Mouse (Mus musculus) hindbrain, embryonic 12.5 days (tissue): ENCODE data around the gene Sec22b. TPM values are rescaled to one million over a fixed set of nuclear protein-coding genes. Genes with fewer than 3 reads are reported as not detected.
A peak's percentile ranks its signal among the peaks of the same experiment; 100 is the strongest.

Experiments used
- ATAC-seq: fragments of 200-750 bp; cut with Nextera tagmentation; 2 replicates; pipeline ENCODE4 v1.8.0; 2017; ENCODE audit warnings: moderate TSS enrichment; ENCODE audit not compliant: low FRiP score
- H3K27ac ChIP-seq: fragments of 300-500 bp; sonication (generic); 2 replicates; pipeline ENCODE4 v1.5.1; 2016; ENCODE audit warnings: mild to moderate bottlenecking
- H3K27me3 ChIP-seq: fragments of 300-500 bp; sonication (generic); 2 replicates; pipeline ENCODE4 v1.6.1; 2016; ENCODE audit warnings: mild to moderate bottlenecking
- H3K36me3 ChIP-seq: fragments of 300-500 bp; sonication (generic); 2 replicates; pipeline ENCODE4 v1.6.1; 2016; ENCODE audit warnings: mild to moderate bottlenecking
- H3K4me1 ChIP-seq: fragments of 300-500 bp; sonication (generic); 2 replicates; pipeline ENCODE4 v1.6.1; 2016
- H3K4me2 ChIP-seq: fragments of 300-500 bp; sonication (generic); replicated peaks from 2 replicates; pipeline ENCODE4 v1.6.1; 2016; ENCODE audit warnings: mild to moderate bottlenecking
- H3K4me3 ChIP-seq: fragments of 300-500 bp; sonication (generic); 2 replicates; pipeline ENCODE4 v1.5.1; 2016; ENCODE audit warnings: mild to moderate bottlenecking
- H3K9ac ChIP-seq: fragments of 300-500 bp; sonication (generic); 2 replicates; pipeline ENCODE4 v1.6.1; 2016; ENCODE audit warnings: mild to moderate bottlenecking, moderate library complexity
- H3K9me3 ChIP-seq: fragments of 300-500 bp; sonication (generic); replicated peaks from 2 replicates; pipeline ENCODE4 v1.6.1; 2016; ENCODE audit warnings: mild to moderate bottlenecking
- WGBS: fragments of 180-500 bp; shearing (Covaris S2); methylation state at CpG from one replicate; pipeline ENCODE4 v1.1.7; 2016; 5-methylcytosine and 5-hydroxymethylcytosine counted together
- polyA plus RNA-seq: library from polyadenylated mRNA; unstranded; fragments of >200 nt; fragmentation: Nextera tagmentation; extraction: Ambion mirVana; gene quantifications from 2 replicates; pipeline ENCODE4 v1.2.1, GENCODE M21; 2016

The Sec22b gene
- polyA plus RNA-seq, 1 experiment from 2014 or later, result 104 TPM

GRCm38 (mm10) chr3:97937068-97937944 is 36.3 kb downstream of the Sec22b start:
- Histone ChIP-seq H3K4me3 (no peak overlapping the region), H3K4me1 (peaks cover 59% of the 10 kb centered on the region), H3K27me3 (peaks cover 6% of the 10 kb centered on the region; the same call in 1 of the 2 replicates), H3K4me2 (no peak overlapping the region), H3K36me3 (no peaks in the 10 kb centered on the region), H3K27ac (no peak overlapping the region), H3K9me3 (no peaks in the 10 kb centered on the region), H3K9ac (no peak overlapping the region)
- no peak for ATAC-seq
- WGBS, result 42% methylated on average over 17 of the region's 17 CpGs

GRCm38 (mm10) chr3:97937945-97938266 is 36.9 kb downstream of the Sec22b start:
- no peaks in the 10 kb centered on the region for H3K9me3 ChIP-seq
- 39% methylated on average over 6 of the region's 6 CpGs for WGBS
- H3K4me3 ChIP-seq, result no peak overlapping the region
- H3K4me1 ChIP-seq, result peaks cover 59% of the 10 kb centered on the region
- peaks cover 3% of the 10 kb centered on the region; the same call in 1 of the 2 replicates for H3K27me3 ChIP-seq
- H3K9ac ChIP-seq, result no peak overlapping the region
- no peaks in the 10 kb centered on the region for H3K36me3 ChIP-seq
- no peak overlapping the region for H3K4me2 ChIP-seq
- ATAC-seq, result no peak
- no peak overlapping the region for H3K27ac ChIP-seq

GRCm38 (mm10) chr3:97938814-97939526 is 38.0 kb downstream of the Sec22b start:
- peak overlapping the region; percentile 9; the same call in 1 of the 2 replicates for H3K9ac ChIP-seq
- no peaks in the 10 kb centered on the region for H3K36me3 ChIP-seq
- H3K27me3 ChIP-seq, result no peaks in the 10 kb centered on the region
- peak overlapping the region; percentile 5; the same call in 1 of the 2 replicates for H3K4me2 ChIP-seq
- peak overlapping the region; percentile 75 for H3K27ac ChIP-seq
- 10% methylated on average over 7 of the region's 7 CpGs for WGBS
- H3K4me1 ChIP-seq, result peaks cover 55% of the 10 kb centered on the region
- peak; percentile 39; the same call in 1 of the 2 replicates for ATAC-seq
- no peaks in the 10 kb centered on the region for H3K9me3 ChIP-seq
- H3K4me3 ChIP-seq, result no peak overlapping the region

DNA sequence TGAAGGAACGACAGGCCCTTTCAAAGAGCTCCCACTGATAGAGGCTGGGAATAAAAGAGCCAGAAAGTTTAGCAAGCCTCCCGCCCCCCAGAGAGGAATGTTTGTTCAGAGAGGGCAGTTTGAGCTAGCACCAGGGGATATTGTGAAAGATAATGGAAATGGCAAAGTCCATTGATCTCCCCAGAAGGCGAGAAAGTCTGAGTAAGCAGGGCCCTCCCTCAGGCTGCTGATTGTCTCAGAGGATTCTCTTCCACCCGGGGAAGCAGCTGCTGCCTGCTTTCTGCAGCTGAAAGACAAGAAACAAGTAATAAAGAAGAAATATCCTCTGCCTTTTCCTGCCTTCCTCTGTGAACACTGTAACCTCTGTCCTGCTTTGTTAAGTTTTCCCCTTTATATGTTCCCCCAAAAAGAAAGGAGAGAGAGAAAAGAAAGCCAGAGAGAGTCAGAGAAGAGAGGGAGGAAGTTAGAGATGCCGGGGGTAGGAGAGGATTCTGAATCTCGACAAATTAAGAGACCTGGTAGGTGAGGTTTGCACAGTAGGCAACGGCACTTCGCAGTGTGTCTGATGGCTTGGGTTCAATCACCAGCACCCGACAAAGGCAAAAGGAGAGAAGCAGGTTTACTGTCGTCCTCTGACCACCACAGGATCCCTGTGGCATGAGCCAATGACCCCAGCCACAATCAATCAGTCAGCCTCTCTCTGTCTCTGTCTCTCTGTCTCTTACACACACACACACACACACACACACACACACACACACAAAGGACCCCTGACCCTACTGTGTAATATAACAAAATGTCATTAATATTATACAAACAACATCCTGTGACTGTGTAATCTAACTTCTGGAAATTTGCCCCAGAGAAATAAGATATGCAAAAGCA is 38.9 kb downstream of the Sec22b start:
- peak; percentile 41; the same call in 1 of the 2 replicates for ATAC-seq
- H3K27ac ChIP-seq, result peak overlapping the region; percentile 75
- no peaks in the 10 kb centered on the region for H3K9me3 ChIP-seq
- WGBS, result 2% methylated on average over 10 of the region's 10 CpGs
- no peaks in the 10 kb centered on the region for H3K27me3 ChIP-seq
- H3K36me3 ChIP-seq, result no peaks in the 10 kb centered on the region
- H3K4me3 ChIP-seq, result no peak overlapping the region
- peak overlapping the region; percentile 10 for H3K9ac ChIP-seq
- peak overlapping the region; percentile 5; the same call in 1 of the 2 replicates for H3K4me2 ChIP-seq
- H3K4me1 ChIP-seq, result peaks cover 55% of the 10 kb centered on the region

DNA sequence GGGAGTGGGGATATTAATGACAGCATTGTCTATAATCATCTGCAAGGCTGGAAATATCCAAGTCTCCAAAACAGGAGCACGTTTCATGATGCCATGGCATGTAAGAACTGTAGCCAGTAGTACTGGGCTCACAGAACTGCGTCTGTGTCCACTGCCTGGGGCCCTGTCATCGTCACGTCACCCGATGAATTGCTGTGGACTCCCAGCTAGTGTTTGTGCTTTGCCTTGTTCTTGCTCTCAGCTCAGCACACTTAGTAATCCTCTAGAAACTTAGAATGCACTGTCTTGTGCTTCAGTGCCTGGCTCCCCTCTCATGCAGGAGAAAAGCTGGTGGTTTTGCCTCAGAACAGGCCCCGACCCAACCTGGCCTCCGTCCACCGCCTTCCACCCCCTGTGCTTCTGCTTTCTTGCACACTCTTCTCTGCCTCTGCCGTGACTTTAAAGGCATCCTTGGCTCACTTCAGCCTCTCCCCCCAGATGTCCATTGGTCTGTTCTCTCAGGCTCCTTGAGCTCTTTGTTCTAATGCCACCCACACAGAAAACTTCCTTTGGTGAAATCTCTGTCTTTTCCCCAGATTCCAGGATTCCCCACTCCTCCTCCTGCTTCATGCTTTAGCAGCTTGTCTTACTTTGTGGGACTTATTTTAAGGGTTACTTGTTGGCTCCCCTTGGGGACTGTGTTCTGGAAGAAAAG is 39.7 kb downstream of the Sec22b start:
- no peaks in the 10 kb centered on the region for H3K27me3 ChIP-seq

GRCm38 (mm10) chr3:97941440-97942259 is 40.7 kb downstream of the Sec22b start:
- no peak overlapping the region for H3K4me3 ChIP-seq
- 0 out of 2 replicates have a peak overlapping the region, but pooled peaks have one; percentile 2 for H3K9ac ChIP-seq
- ATAC-seq, result no peak
- peak overlapping the region; percentile 42 for H3K4me2 ChIP-seq
- peaks cover 55% of the 10 kb centered on the region for H3K4me1 ChIP-seq
- H3K36me3 ChIP-seq, result no peaks in the 10 kb centered on the region
- no peaks in the 10 kb centered on the region for H3K27me3 ChIP-seq
- WGBS, result 27% methylated on average over 11 of the region's 11 CpGs
- H3K27ac ChIP-seq, result peak overlapping the region; percentile 79
- H3K9me3 ChIP-seq, result no peaks in the 10 kb centered on the region

More for the DNA sequence above, 39.7 kb downstream of the Sec22b start:
- no peak overlapping the region for H3K4me2 ChIP-seq
- H3K36me3 ChIP-seq, result no peaks in the 10 kb centered on the region
- H3K9ac ChIP-seq, result peak overlapping the region; percentile 18; the same call in 1 of the 2 replicates
- H3K9me3 ChIP-seq, result no peaks in the 10 kb centered on the region
- 0 out of 2 replicates have a peak, but pooled peaks have one; percentile 21 for ATAC-seq
- no peak overlapping the region for H3K4me3 ChIP-seq
- WGBS, result 12% methylated on average over 9 of the region's 9 CpGs
- peak overlapping the region; percentile 75 for H3K27ac ChIP-seq
- H3K4me1 ChIP-seq, result peaks cover 55% of the 10 kb centered on the region

DNA sequence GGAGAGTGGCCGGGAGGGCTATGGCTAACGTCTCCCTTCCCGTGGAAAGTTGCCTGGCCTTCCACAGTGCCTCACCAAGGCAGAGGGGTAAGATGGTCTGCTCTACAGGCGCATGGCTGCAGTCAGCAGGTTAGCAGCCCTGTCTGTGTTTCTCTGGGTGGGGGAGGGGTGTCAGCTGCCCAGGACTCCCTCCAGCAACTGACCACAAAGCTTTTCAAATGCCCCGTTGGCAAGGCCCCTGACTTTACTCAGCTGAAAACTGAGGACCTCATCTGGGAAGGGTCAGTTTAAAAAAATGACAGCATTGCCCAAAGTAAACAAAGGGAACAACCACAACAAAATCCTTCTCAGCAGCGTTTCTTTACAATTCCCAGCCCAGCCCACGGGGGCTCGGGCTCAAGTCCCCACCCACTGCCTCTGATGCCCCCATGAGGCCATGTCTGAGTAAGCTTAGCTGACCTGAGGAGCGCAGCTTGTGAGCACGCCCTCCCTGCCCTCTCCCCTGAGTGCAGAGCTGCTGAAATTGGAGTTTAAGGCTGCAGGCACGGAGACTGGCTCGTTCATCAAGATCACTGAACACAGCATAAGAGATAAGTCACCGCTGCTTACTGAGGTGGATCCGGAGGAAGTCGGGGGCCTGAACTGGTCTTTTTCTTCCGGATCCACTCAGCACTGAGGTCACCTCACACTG is 41.4 kb downstream of the Sec22b start:
- Histone ChIP-seq H3K4me3 (no peak overlapping the region), H3K36me3 (no peaks in the 10 kb centered on the region), H3K27ac (peak overlapping the region; percentile 79), H3K4me2 (peak overlapping the region; percentile 42), H3K27me3 (no peaks in the 10 kb centered on the region), H3K9me3 (no peaks in the 10 kb centered on the region), H3K4me1 (peaks cover 51% of the 10 kb centered on the region), H3K9ac (0 out of 2 replicates have a peak overlapping the region, but pooled peaks have one; percentile 2)
- peak; percentile 18; the same call in 1 of the 2 replicates for ATAC-seq
- WGBS, result 3% methylated on average over 16 of the region's 16 CpGs

- WGBS, result 70% methylated on average over 5 of the region's 5 CpGs
- Histone ChIP-seq H3K9ac (no peak overlapping the region), H3K4me1 (peaks cover 33% of the 10 kb centered on the region)
Observed at GRCm38 (mm10) chr3:97944462-97944861, 43.5 kb downstream of the Sec22b start.

DNA sequence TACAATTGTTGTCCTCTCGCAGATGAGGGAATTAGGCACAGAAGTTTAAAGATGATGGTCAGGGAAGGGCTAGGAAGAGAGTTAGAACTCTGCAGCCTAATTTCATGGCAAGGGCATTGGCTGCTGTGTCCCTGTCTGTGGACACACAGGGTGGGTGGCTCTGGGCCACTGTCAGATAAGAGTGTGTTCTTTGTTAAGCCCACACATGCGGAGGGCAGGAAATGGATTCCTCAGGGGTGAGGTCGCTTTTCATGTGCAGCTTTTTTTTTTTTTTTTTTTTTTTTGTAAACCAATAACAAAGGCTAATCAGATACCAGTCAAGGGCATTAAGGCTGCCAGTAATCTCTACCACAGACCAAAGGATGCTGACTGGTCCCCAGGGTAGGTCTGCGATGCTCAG is 45.4 kb downstream of the Sec22b start:
- Histone ChIP-seq H3K9me3 (no peaks in the 10 kb centered on the region), H3K4me1 (peaks cover 13% of the 10 kb centered on the region), H3K9ac (no peak overlapping the region), H3K36me3 (no peaks in the 10 kb centered on the region), H3K27me3 (no peaks in the 10 kb centered on the region), H3K4me3 (no peak overlapping the region), H3K4me2 (no peak overlapping the region), H3K27ac (no peak overlapping the region)
- WGBS, result 31% methylated on average over 4 of the region's 4 CpGs
- no peak for ATAC-seq

More at GRCm38 (mm10) chr3:97944462-97944861, 43.5 kb downstream of the Sec22b start:
- Histone ChIP-seq H3K27ac (no peak overlapping the region), H3K9me3 (no peaks in the 10 kb centered on the region), H3K36me3 (no peaks in the 10 kb centered on the region), H3K27me3 (no peaks in the 10 kb centered on the region), H3K4me3 (no peak overlapping the region), H3K4me2 (no peak overlapping the region)
- no peak for ATAC-seq

DNA sequence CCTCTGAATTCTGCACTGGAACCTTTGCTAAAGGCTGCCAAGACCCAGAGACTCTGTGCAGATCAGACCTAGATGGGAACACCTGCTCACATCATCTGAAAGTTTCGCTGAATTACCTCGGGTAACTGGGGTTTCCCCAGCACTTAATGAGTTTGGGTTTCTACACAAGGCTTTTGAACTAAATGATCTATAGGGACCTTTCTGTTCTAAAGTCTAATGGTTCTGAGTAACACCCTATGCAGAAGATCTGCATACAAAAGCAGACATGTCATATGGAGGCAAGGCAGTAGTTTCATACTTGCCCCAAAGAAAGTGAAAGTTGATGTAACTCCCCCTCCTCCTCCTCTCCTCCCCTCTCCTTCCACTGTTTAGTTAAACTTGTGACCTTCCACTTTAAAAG is 47.5 kb downstream of the Sec22b start:
- no peak overlapping the region for H3K4me2 ChIP-seq
- WGBS, result 87% methylated on average over 2 of the region's 2 CpGs
- no peak overlapping the region for H3K9ac ChIP-seq
- H3K4me1 ChIP-seq, result 0 out of 2 replicates have a peak, but pooled peaks cover 2% of the 10 kb centered on the region
- ATAC-seq, result no peak
- H3K4me3 ChIP-seq, result no peak overlapping the region
- no peaks in the 10 kb centered on the region for H3K36me3 ChIP-seq
- no peaks in the 10 kb centered on the region for H3K9me3 ChIP-seq
- H3K27ac ChIP-seq, result no peak overlapping the region
- H3K27me3 ChIP-seq, result no peaks in the 10 kb centered on the region
